Mouse (Mus musculus) kidney, embryonic 16.5 days (tissue): ENCODE data around the gene Nln. TPM values are rescaled to one million over a fixed set of nuclear protein-coding genes. Genes with fewer than 3 reads are reported as not detected.

Experiments
- ATAC-seq: fragments of 200-750 bp; cut with Nextera tagmentation; 2 replicates; pipeline ENCODE4 v1.8.0; 2017; ENCODE audit warnings: moderate TSS enrichment; ENCODE audit not compliant: low FRiP score, low TSS enrichment
- H3K27ac ChIP-seq: fragments of 300-500 bp; sonication (generic); 2 replicates; pipeline ENCODE4 v1.5.1; 2014; ENCODE audit warnings: low read length
- H3K27me3 ChIP-seq: fragments of 300-500 bp; sonication (generic); 2 replicates; pipeline ENCODE4 v1.6.1; 2014; ENCODE audit warnings: low read length, control low read depth, mixed read lengths; ENCODE audit not compliant: insufficient read depth
- H3K36me3 ChIP-seq: fragments of 300-500 bp; sonication (generic); 2 replicates; pipeline ENCODE4 v1.6.1; 2014; ENCODE audit warnings: low read length, control low read depth, mixed read lengths; ENCODE audit not compliant: insufficient read depth
- H3K4me1 ChIP-seq: fragments of 300-500 bp; sonication (generic); 2 replicates; pipeline ENCODE4 v1.6.1; 2014; ENCODE audit warnings: low read length, control low read depth, mixed read lengths; ENCODE audit not compliant: insufficient read depth
- H3K4me2 ChIP-seq: fragments of 300-500 bp; sonication (generic); replicated peaks from 2 replicates; pipeline ENCODE4 v1.6.1; 2014; ENCODE audit warnings: low read depth, low read length
- H3K4me3 ChIP-seq: fragments of 300-500 bp; sonication (generic); 2 replicates; pipeline ENCODE4 v1.5.1; 2014; ENCODE audit warnings: mild to moderate bottlenecking, low read length
- H3K9ac ChIP-seq: fragments of 300-500 bp; sonication (generic); replicated peaks from 2 replicates; pipeline ENCODE4 v1.6.1; 2014; ENCODE audit warnings: low read length
- H3K9me3 ChIP-seq: fragments of 300-500 bp; sonication (generic); 2 replicates; pipeline ENCODE4 v1.6.1; 2016; ENCODE audit warnings: low read length, control low read depth
- WGBS: fragments of 180-500 bp; shearing (Covaris S2); extraction: QIAGEN DNeasy Blood & Tissue Kit; methylation state at CpG from one replicate; pipeline ENCODE4 v1.1.7; 2014; 5-methylcytosine and 5-hydroxymethylcytosine counted together
- polyA plus RNA-seq: library from polyadenylated mRNA; unstranded; fragments of >200 nt; fragmentation: Nextera tagmentation; extraction: Ambion mirVana; gene quantifications from 2 replicates; pipeline ENCODE4 v1.2.1, GENCODE M21; 2015

Nln gene
- polyA plus RNA-seq, 1 experiment from 2014 or later: 20.5 TPM

GRCm38 (mm10) chr13:104074731-104075130 is 34.7 kb downstream of the Nln start:
- Histone ChIP-seq H3K9ac (no peak overlapping the region), H3K4me3 (no peak overlapping the region), H3K9me3 (no peaks in the 10 kb centered on the region), H3K4me2 (no peak overlapping the region), H3K4me1 (no peaks in the 10 kb centered on the region), H3K27me3 (no peaks in the 10 kb centered on the region), H3K27ac (no peak overlapping the region), H3K36me3 (no peaks in the 10 kb centered on the region)
- 62% methylated on average over 10 of the region's 10 CpGs for WGBS
- peak; percentile 84 for ATAC-seq

GRCm38 (mm10) chr13:104074230-104074629 is 35.2 kb downstream of the Nln start:
- ATAC-seq: no peak
- no peak overlapping the region for H3K9ac ChIP-seq
- H3K4me1 ChIP-seq: no peaks in the 10 kb centered on the region
- no peaks in the 10 kb centered on the region for H3K27me3 ChIP-seq
- no peak overlapping the region for H3K4me3 ChIP-seq
- no peaks in the 10 kb centered on the region for H3K9me3 ChIP-seq
- no peak overlapping the region for H3K27ac ChIP-seq
- 96% methylated on average over 8 of the region's 8 CpGs for WGBS
- H3K4me2 ChIP-seq: no peak overlapping the region
- H3K36me3 ChIP-seq: no peaks in the 10 kb centered on the region

- no peak overlapping the region for H3K27ac ChIP-seq
- no peaks in the 10 kb centered on the region for H3K4me1 ChIP-seq
- H3K9me3 ChIP-seq: no peaks in the 10 kb centered on the region
- no peaks in the 10 kb centered on the region for H3K36me3 ChIP-seq
- no peak for ATAC-seq
- 87% methylated on average over 9 of the region's 9 CpGs for WGBS
- H3K27me3 ChIP-seq: no peaks in the 10 kb centered on the region
- H3K4me2 ChIP-seq: no peak overlapping the region
- H3K4me3 ChIP-seq: no peak overlapping the region
- no peak overlapping the region for H3K9ac ChIP-seq
Observed at GRCm38 (mm10) chr13:104072351-104072750, 37.1 kb downstream of the Nln start.

- H3K27me3 ChIP-seq: no peaks in the 10 kb centered on the region
- ATAC-seq: no peak
- no peak overlapping the region for H3K4me3 ChIP-seq
- H3K27ac ChIP-seq: 0 out of 2 replicates have a peak overlapping the region, but pooled peaks have one; percentile 22
- H3K4me1 ChIP-seq: no peaks in the 10 kb centered on the region
- no peaks in the 10 kb centered on the region for H3K9me3 ChIP-seq
- no peaks in the 10 kb centered on the region for H3K36me3 ChIP-seq
- H3K4me2 ChIP-seq: no peak overlapping the region
- H3K9ac ChIP-seq: no peak overlapping the region
- WGBS: 53% methylated on average over 3 of the region's 3 CpGs
Observed at GRCm38 (mm10) chr13:104070703-104071102, 38.7 kb downstream of the Nln start.

GRCm38 (mm10) chr13:104069216-104069615 is 40.2 kb downstream of the Nln start:
- Histone ChIP-seq H3K4me1 (no peaks in the 10 kb centered on the region), H3K27ac (no peak overlapping the region), H3K9me3 (no peaks in the 10 kb centered on the region), H3K36me3 (no peaks in the 10 kb centered on the region; the same call in 1 of the 2 replicates), H3K4me2 (no peak overlapping the region), H3K27me3 (no peaks in the 10 kb centered on the region), H3K4me3 (no peak overlapping the region), H3K9ac (no peak overlapping the region)
- no peak for ATAC-seq
- WGBS: 83% methylated on average over 11 of the region's 11 CpGs

GRCm38 (mm10) chr13:104065649-104066347 is 43.6 kb downstream of the Nln start:
- WGBS: 67% methylated on average over 2 of the region's 2 CpGs
- no peak overlapping the region for H3K9ac ChIP-seq
- H3K27me3 ChIP-seq: no peaks in the 10 kb centered on the region
- H3K36me3 ChIP-seq: no peaks in the 10 kb centered on the region; the same call in 1 of the 2 replicates
- H3K9me3 ChIP-seq: no peaks in the 10 kb centered on the region
- no peak overlapping the region for H3K4me2 ChIP-seq
- no peak for ATAC-seq
- H3K4me1 ChIP-seq: no peaks in the 10 kb centered on the region
- H3K4me3 ChIP-seq: no peak overlapping the region
- H3K27ac ChIP-seq: no peak overlapping the region

- WGBS: 79% methylated on average over 9 of the region's 9 CpGs
- ATAC-seq: no peak
Observed at GRCm38 (mm10) chr13:104063061-104063460, 46.4 kb downstream of the Nln start.

GRCm38 (mm10) chr13:104061975-104062750 is 47.3 kb downstream of the Nln start:
- no peaks in the 10 kb centered on the region for H3K4me1 ChIP-seq
- WGBS: 45% methylated on average over 2 of the region's 2 CpGs
- H3K9me3 ChIP-seq: no peaks in the 10 kb centered on the region
- no peak for ATAC-seq
- no peak overlapping the region for H3K9ac ChIP-seq
- H3K4me2 ChIP-seq: no peak overlapping the region
- no peak overlapping the region for H3K4me3 ChIP-seq
- H3K27me3 ChIP-seq: no peaks in the 10 kb centered on the region
- H3K36me3 ChIP-seq: no peaks in the 10 kb centered on the region; the same call in 1 of the 2 replicates
- no peak overlapping the region for H3K27ac ChIP-seq

More at GRCm38 (mm10) chr13:104063061-104063460, 46.4 kb downstream of the Nln start:
- Histone ChIP-seq H3K4me2 (no peak overlapping the region), H3K9me3 (no peaks in the 10 kb centered on the region), H3K36me3 (no peaks in the 10 kb centered on the region; the same call in 1 of the 2 replicates), H3K4me1 (no peaks in the 10 kb centered on the region), H3K27me3 (no peaks in the 10 kb centered on the region), H3K27ac (no peak overlapping the region), H3K4me3 (no peak overlapping the region), H3K9ac (no peak overlapping the region)

GRCm38 (mm10) chr13:104060231-104060630 is 49.2 kb downstream of the Nln start:
- no peaks in the 10 kb centered on the region for H3K4me1 ChIP-seq
- H3K27me3 ChIP-seq: no peaks in the 10 kb centered on the region
- no peak overlapping the region for H3K27ac ChIP-seq
- no peaks in the 10 kb centered on the region; the same call in 1 of the 2 replicates for H3K36me3 ChIP-seq
- no peaks in the 10 kb centered on the region for H3K9me3 ChIP-seq
- no peak overlapping the region for H3K4me3 ChIP-seq
- no peak for ATAC-seq
- 83% methylated on average over 1 of the region's 1 CpGs for WGBS
- H3K9ac ChIP-seq: no peak overlapping the region
- no peak overlapping the region for H3K4me2 ChIP-seq

- no peak overlapping the region for H3K9ac ChIP-seq
- H3K4me3 ChIP-seq: no peak overlapping the region
- WGBS: 81% methylated on average over 4 of the region's 4 CpGs
- no peak for ATAC-seq
- H3K36me3 ChIP-seq: no peaks in the 10 kb centered on the region
- H3K9me3 ChIP-seq: no peaks in the 10 kb centered on the region
- H3K27ac ChIP-seq: no peak overlapping the region
- H3K27me3 ChIP-seq: no peaks in the 10 kb centered on the region
- H3K4me1 ChIP-seq: no peaks in the 10 kb centered on the region
- no peak overlapping the region for H3K4me2 ChIP-seq
Observed at GRCm38 (mm10) chr13:104059536-104059935, 49.9 kb downstream of the Nln start.
